Mouse (Mus musculus): ENCODE data around the gene 1700020D05Rik. TPM values are rescaled to one million over a fixed set of nuclear protein-coding genes. Genes with fewer than 3 reads are reported as not detected.
"Not testable (repeated sequence)": the region's sequence is repeated elsewhere in the genome, so short reads cannot be mapped to it uniquely, and the experiment has no call there.

The 1700020D05Rik gene
- polyA plus RNA-seq, 1 experiment from 2014 or later = 0.14 TPM

GRCm38 (mm10) chr19:5500330-5500875 is 3.2 kb downstream of the 1700020D05Rik start:
- Histone ChIP-seq H3K4me3 (ENCODE audit: low read depth, low read length) (no peak overlapping the region), H3K36me3 (ENCODE audit: control insufficient read depth, insufficient read depth) (peaks cover 25% of the 10 kb centered on the region), H3K9ac (ENCODE audit: low read depth, low read length) (no peak overlapping the region), H3K9me3 (replicated peaks; ENCODE audit: control insufficient read depth, low read length) (no peaks in the 10 kb centered on the region), H3K27ac (ENCODE audit: low read length) (no peak overlapping the region), H3K27me3 (ENCODE audit: control insufficient read depth, insufficient read depth, low read depth, low read length) (no peaks in the 10 kb centered on the region), H3K4me1 (ENCODE audit: control insufficient read depth, low read depth, low read length) (no peaks in the 10 kb centered on the region), H3K4me2 (ENCODE audit: low read depth, low read length) (no peak overlapping the region)
- no peak for ATAC-seq (ENCODE audit: low read depth)
- WGBS (ENCODE audit: insufficient replicate concordance) = 70% methylated on average over 2 of the region's 2 CpGs

- Histone ChIP-seq H3K27me3 (ENCODE audit: control insufficient read depth, insufficient read depth, low read depth, low read length) (no peaks in the 10 kb centered on the region), H3K27ac (ENCODE audit: low read length) (no peak overlapping the region), H3K9me3 (replicated peaks; ENCODE audit: control insufficient read depth, low read length) (no peaks in the 10 kb centered on the region), H3K4me1 (ENCODE audit: control insufficient read depth, low read depth, low read length) (peaks cover 6% of the 10 kb centered on the region), H3K9ac (ENCODE audit: low read depth, low read length) (no peak overlapping the region), H3K36me3 (ENCODE audit: control insufficient read depth, insufficient read depth) (peaks cover 53% of the 10 kb centered on the region), H3K4me2 (ENCODE audit: low read depth, low read length) (no peak overlapping the region), H3K4me3 (ENCODE audit: low read depth, low read length) (no peak overlapping the region)
- ATAC-seq (ENCODE audit: low read depth) = no peak
- 90% methylated on average over 16 of the region's 16 CpGs for WGBS (ENCODE audit: insufficient replicate concordance)
These were observed 7.6 kb downstream of the 1700020D05Rik start for GRCm38 (mm10) chr19:5496052-5496370.

GRCm38 (mm10) chr19:5495353-5496051 is 8.1 kb downstream of the 1700020D05Rik start:
- no peaks in the 10 kb centered on the region for H3K27me3 ChIP-seq (ENCODE audit: control insufficient read depth, insufficient read depth, low read depth, low read length)
- peaks cover 53% of the 10 kb centered on the region for H3K36me3 ChIP-seq (ENCODE audit: control insufficient read depth, insufficient read depth)
- no peak overlapping the region for H3K9ac ChIP-seq (ENCODE audit: low read depth, low read length)
- no peak overlapping the region for H3K4me2 ChIP-seq (ENCODE audit: low read depth, low read length)
- H3K4me3 ChIP-seq (ENCODE audit: low read depth, low read length) = no peak overlapping the region
- no peaks in the 10 kb centered on the region for H3K9me3 ChIP-seq (replicated peaks; ENCODE audit: control insufficient read depth, low read length)
- no peak overlapping the region for H3K27ac ChIP-seq (ENCODE audit: low read length)
- no peak for ATAC-seq (ENCODE audit: low read depth)
- WGBS (ENCODE audit: insufficient replicate concordance) = 84% methylated on average over 12 of the region's 12 CpGs
- peaks cover 6% of the 10 kb centered on the region for H3K4me1 ChIP-seq (ENCODE audit: control insufficient read depth, low read depth, low read length)

GRCm38 (mm10) chr19:5494314-5494713 is 9.3 kb downstream of the 1700020D05Rik start:
- 76% methylated on average over 3 of the region's 3 CpGs for WGBS (ENCODE audit: insufficient replicate concordance)
- Histone ChIP-seq H3K4me2 (ENCODE audit: low read depth, low read length) (no peak overlapping the region), H3K4me3 (ENCODE audit: low read depth, low read length) (no peak overlapping the region), H3K36me3 (ENCODE audit: control insufficient read depth, insufficient read depth) (peaks cover 53% of the 10 kb centered on the region), H3K27me3 (ENCODE audit: control insufficient read depth, insufficient read depth, low read depth, low read length) (no peaks in the 10 kb centered on the region), H3K27ac (ENCODE audit: low read length) (no peak overlapping the region), H3K9me3 (replicated peaks; ENCODE audit: control insufficient read depth, low read length) (no peaks in the 10 kb centered on the region), H3K4me1 (ENCODE audit: control insufficient read depth, low read depth, low read length) (peaks cover 14% of the 10 kb centered on the region), H3K9ac (ENCODE audit: low read depth, low read length) (no peak overlapping the region)
- no peak for ATAC-seq (ENCODE audit: low read depth)

GRCm38 (mm10) chr19:5493301-5493721 is 10.3 kb downstream of the 1700020D05Rik start:
- 83% methylated on average over 9 of the region's 9 CpGs for WGBS (ENCODE audit: insufficient replicate concordance)
- not testable (repeated sequence) for H3K9me3 ChIP-seq (replicated peaks; ENCODE audit: control insufficient read depth, low read length); H3K27ac ChIP-seq (ENCODE audit: low read length); H3K9ac ChIP-seq (ENCODE audit: low read depth, low read length); H3K4me3 ChIP-seq (ENCODE audit: low read depth, low read length); H3K27me3 ChIP-seq (ENCODE audit: control insufficient read depth, insufficient read depth, low read depth, low read length); H3K4me2 ChIP-seq (ENCODE audit: low read depth, low read length); ATAC-seq (ENCODE audit: low read depth)
- Histone ChIP-seq H3K4me1 (ENCODE audit: control insufficient read depth, low read depth, low read length) (peaks cover 22% of the 10 kb centered on the region), H3K36me3 (ENCODE audit: control insufficient read depth, insufficient read depth) (peaks cover 53% of the 10 kb centered on the region)

GRCm38 (mm10) chr19:5492641-5493040 is 10.9 kb downstream of the 1700020D05Rik start:
- no peak for ATAC-seq (ENCODE audit: low read depth)
- 83% methylated on average over 4 of the region's 4 CpGs for WGBS (ENCODE audit: insufficient replicate concordance)
- Histone ChIP-seq H3K4me3 (ENCODE audit: low read depth, low read length) (no peak overlapping the region), H3K9ac (ENCODE audit: low read depth, low read length) (no peak overlapping the region), H3K27me3 (ENCODE audit: control insufficient read depth, insufficient read depth, low read depth, low read length) (no peaks in the 10 kb centered on the region), H3K36me3 (ENCODE audit: control insufficient read depth, insufficient read depth) (peaks cover 49% of the 10 kb centered on the region), H3K4me2 (ENCODE audit: low read depth, low read length) (no peak overlapping the region), H3K27ac (ENCODE audit: low read length) (no peak overlapping the region), H3K9me3 (replicated peaks; ENCODE audit: control insufficient read depth, low read length) (no peaks in the 10 kb centered on the region), H3K4me1 (ENCODE audit: control insufficient read depth, low read depth, low read length) (peaks cover 27% of the 10 kb centered on the region)

- Histone ChIP-seq H3K4me2 (ENCODE audit: low read depth, low read length) (peak overlapping the region; percentile 96), H3K4me3 (ENCODE audit: low read depth, low read length) (peak overlapping the region; percentile 98), H3K27ac (ENCODE audit: low read length) (peak overlapping the region; percentile 99), H3K9ac (ENCODE audit: low read depth, low read length) (peak overlapping the region; percentile 97), H3K27me3 (ENCODE audit: control insufficient read depth, insufficient read depth, low read depth, low read length) (no peaks in the 10 kb centered on the region), H3K9me3 (replicated peaks; ENCODE audit: control insufficient read depth, low read length) (no peaks in the 10 kb centered on the region), H3K4me1 (ENCODE audit: control insufficient read depth, low read depth, low read length) (peaks cover 34% of the 10 kb centered on the region), H3K36me3 (ENCODE audit: control insufficient read depth, insufficient read depth) (peaks cover 35% of the 10 kb centered on the region)
- WGBS (ENCODE audit: insufficient replicate concordance) = under 1% methylated on average over 59 of the region's 59 CpGs
- ATAC-seq (ENCODE audit: low read depth) = peak; percentile 35
These were observed 12.5 kb downstream of the 1700020D05Rik start for GRCm38 (mm10) chr19:5490898-5491708.

- H3K9ac ChIP-seq (ENCODE audit: low read depth, low read length) = peak within 1 kb of the TSS; percentile 97
- peak within 1 kb of the TSS; percentile 96 for H3K4me2 ChIP-seq (ENCODE audit: low read depth, low read length)
- WGBS (ENCODE audit: insufficient replicate concordance) = under 1% methylated on average over 61 of the region's 62 CpGs
- H3K9me3 ChIP-seq (replicated peaks; ENCODE audit: control insufficient read depth, low read length) = no peaks in the 10 kb centered on the region
- peak within 1 kb of the TSS; percentile 98 for H3K4me3 ChIP-seq (ENCODE audit: low read depth, low read length)
- H3K36me3 ChIP-seq (ENCODE audit: control insufficient read depth, insufficient read depth) = peaks cover 28% of the 10 kb centered on the region
- H3K4me1 ChIP-seq (ENCODE audit: control insufficient read depth, low read depth, low read length) = peaks cover 34% of the 10 kb centered on the region
- H3K27me3 ChIP-seq (ENCODE audit: control insufficient read depth, insufficient read depth, low read depth, low read length) = no peaks in the 10 kb centered on the region
- peak within 1 kb of the TSS; percentile 99 for H3K27ac ChIP-seq (ENCODE audit: low read length)
- peak; percentile 56 for ATAC-seq (ENCODE audit: low read depth)
These were observed 13.2 kb downstream of the 1700020D05Rik start, which contains the start of gene Cfl1 for GRCm38 (mm10) chr19:5490313-5490897. TSS of gene Cfl1 (plus strand) at chr19:5490455.
